Mouse (Mus musculus): Measurements from ENCODE around the gene Irf9. TPM values are rescaled to one million over a fixed set of nuclear protein-coding genes. Genes with fewer than 3 reads are reported as not detected.

Gene Irf9
- polyA plus RNA-seq, 1 experiment from 2014 or later: 10.8 TPM

DNA sequence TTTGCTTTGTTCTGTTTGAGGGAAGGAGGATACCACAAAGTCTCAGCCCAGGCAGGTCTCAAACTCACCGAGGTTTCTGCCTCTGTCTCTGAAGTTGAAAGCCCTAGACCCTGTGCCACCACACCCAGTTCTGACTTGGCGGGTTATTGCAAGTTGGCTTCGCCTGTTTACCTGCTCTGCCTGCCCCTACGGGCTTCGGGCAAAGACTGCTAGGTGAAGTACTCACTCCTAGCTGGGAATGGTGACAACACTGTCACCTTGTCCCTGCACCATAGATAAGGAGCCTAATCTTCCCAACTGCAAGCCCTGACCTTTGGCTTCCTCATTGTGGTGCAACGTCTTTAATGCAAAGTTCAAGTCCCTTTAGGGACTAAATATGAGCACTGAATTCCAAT, 17.8 kb upstream of the Irf9 start:
- H3K27me3 ChIP-seq (replicated peaks; ENCODE audit: control insufficient read depth, insufficient read depth, low read length): no peaks in the 10 kb centered on the region
- 51% methylated on average over 6 of the region's 6 CpGs for WGBS
- no peak overlapping the region for H3K27ac ChIP-seq (replicated peaks; ENCODE audit: low read depth, low read length)
- peaks cover 38% of the 10 kb centered on the region for H3K36me3 ChIP-seq (ENCODE audit: control insufficient read depth, insufficient read depth, low read length)
- H3K4me1 ChIP-seq (ENCODE audit: control insufficient read depth, insufficient read depth, low read length): peaks cover 6% of the 10 kb centered on the region
- no peak overlapping the region for H3K9ac ChIP-seq (ENCODE audit: low read depth, low read length)
- ATAC-seq (ENCODE audit: low read depth) (no peak), DNase-seq (ENCODE audit: low spot score) (no peak)
- H3K4me2 ChIP-seq (ENCODE audit: low read depth, low read length): peak overlapping the region; percentile 89; the same call in 1 of the 2 replicates
- no peaks in the 10 kb centered on the region for H3K9me3 ChIP-seq (ENCODE audit: control insufficient read depth, low read length)
- H3K4me3 ChIP-seq (ENCODE audit: low read depth, low read length): peak overlapping the region; percentile 52; the same call in 1 of the 2 replicates

DNA sequence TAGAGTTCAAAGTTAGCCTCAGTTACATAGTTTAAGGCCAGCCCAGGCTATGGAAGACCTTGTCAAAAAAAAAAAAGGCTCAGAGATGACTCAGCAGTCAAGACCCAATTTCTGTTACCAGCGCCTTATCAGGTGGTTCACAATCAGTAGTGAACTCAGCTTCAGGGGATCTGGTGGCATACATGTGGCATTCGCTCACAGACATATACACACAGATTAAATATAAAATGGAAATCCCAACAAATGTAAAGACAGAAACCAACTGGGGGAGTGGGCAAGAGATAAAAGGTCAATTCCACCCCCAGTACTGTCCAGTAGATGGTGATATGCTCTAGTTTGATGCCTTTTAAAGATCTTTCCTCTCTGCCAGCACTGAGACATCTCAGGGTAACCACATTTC, 17.2 kb upstream of the Irf9 start:
- H3K9me3 ChIP-seq (ENCODE audit: control insufficient read depth, low read length): no peaks in the 10 kb centered on the region
- H3K27ac ChIP-seq (replicated peaks; ENCODE audit: low read depth, low read length): no peak overlapping the region
- no peak overlapping the region for H3K4me2 ChIP-seq (ENCODE audit: low read depth, low read length)
- ATAC-seq (ENCODE audit: low read depth) (no peak), DNase-seq (ENCODE audit: low spot score) (no peak)
- peaks cover 6% of the 10 kb centered on the region for H3K4me1 ChIP-seq (ENCODE audit: control insufficient read depth, insufficient read depth, low read length)
- WGBS: 90% methylated on average over 2 of the region's 2 CpGs
- H3K4me3 ChIP-seq (ENCODE audit: low read depth, low read length): no peak overlapping the region
- no peaks in the 10 kb centered on the region for H3K27me3 ChIP-seq (replicated peaks; ENCODE audit: control insufficient read depth, insufficient read depth, low read length)
- no peak overlapping the region for H3K9ac ChIP-seq (ENCODE audit: low read depth, low read length)
- peaks cover 33% of the 10 kb centered on the region for H3K36me3 ChIP-seq (ENCODE audit: control insufficient read depth, insufficient read depth, low read length)

DNA sequence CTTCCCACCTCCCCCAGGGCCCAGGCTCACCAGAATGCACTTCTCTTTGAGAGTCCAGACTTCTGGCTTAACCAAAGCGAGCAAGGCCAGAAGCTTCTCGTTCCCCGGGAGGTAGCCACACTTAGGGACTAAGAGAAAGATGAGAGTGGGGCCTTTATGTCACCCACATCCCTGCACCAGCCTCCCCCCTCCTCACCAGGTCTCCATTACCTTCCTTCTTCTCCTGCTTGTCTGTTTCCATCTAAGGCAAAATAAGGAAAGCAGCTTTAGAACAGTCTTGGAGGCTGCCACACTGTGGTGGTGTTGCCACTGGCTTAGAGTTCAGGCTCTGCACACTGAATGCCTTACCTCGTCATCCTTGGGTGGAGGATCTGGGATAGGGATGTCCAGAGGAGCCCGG, 14.1 kb upstream of the Irf9 start:
- Histone ChIP-seq H3K27ac (replicated peaks; ENCODE audit: low read depth, low read length) (no peak overlapping the region), H3K4me2 (ENCODE audit: low read depth, low read length) (no peak overlapping the region), H3K4me1 (ENCODE audit: control insufficient read depth, insufficient read depth, low read length) (peaks cover 13% of the 10 kb centered on the region), H3K9me3 (ENCODE audit: control insufficient read depth, low read length) (no peaks in the 10 kb centered on the region), H3K27me3 (replicated peaks; ENCODE audit: control insufficient read depth, insufficient read depth, low read length) (no peaks in the 10 kb centered on the region), H3K4me3 (ENCODE audit: low read depth, low read length) (no peak overlapping the region), H3K9ac (ENCODE audit: low read depth, low read length) (no peak overlapping the region), H3K36me3 (ENCODE audit: control insufficient read depth, insufficient read depth, low read length) (peaks cover 26% of the 10 kb centered on the region)
- DNase-seq (ENCODE audit: low spot score): no peak
- ATAC-seq (ENCODE audit: low read depth): no peak
- 84% methylated on average over 5 of the region's 5 CpGs for WGBS

DNA sequence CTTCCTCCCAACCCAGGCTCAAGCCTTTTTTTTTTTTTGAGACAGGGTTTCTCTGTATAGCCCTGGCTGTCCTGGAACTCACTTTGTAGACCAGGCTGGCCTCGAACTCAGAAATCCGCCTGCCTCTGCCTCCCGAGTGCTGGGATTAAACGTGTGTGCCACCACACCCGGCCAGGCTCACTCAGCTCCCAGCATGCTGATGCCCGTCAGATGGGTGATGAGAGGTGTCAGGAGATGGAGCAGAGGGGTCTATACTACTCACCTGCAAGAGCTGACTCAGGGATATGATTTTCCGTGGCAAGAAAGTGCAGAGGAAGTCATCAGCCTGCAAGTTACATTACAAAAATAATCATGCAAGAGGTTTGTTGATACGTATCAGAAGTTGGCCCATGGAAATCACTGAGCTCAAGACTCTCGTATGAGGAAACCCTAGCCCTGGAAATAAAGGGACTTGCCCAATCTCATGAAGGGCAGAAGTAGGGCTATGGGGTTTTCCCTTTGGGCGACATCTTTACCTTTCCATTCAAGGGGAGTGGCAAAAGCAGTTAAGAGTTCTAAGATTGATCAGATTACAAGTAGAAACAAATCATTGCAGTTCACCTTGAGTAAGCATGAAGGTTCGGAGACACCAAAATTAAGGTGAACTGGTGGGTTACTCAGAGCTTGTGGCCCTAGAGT, 13.5 kb upstream of the Irf9 start:
- DNase-seq (ENCODE audit: low spot score): no peak
- ATAC-seq (ENCODE audit: low read depth): no peak
- Histone ChIP-seq H3K4me3 (ENCODE audit: low read depth, low read length) (peak overlapping the region; percentile 74), H3K4me1 (ENCODE audit: control insufficient read depth, insufficient read depth, low read length) (peaks cover 13% of the 10 kb centered on the region), H3K9me3 (ENCODE audit: control insufficient read depth, low read length) (no peaks in the 10 kb centered on the region), H3K27me3 (replicated peaks; ENCODE audit: control insufficient read depth, insufficient read depth, low read length) (no peaks in the 10 kb centered on the region), H3K27ac (replicated peaks; ENCODE audit: low read depth, low read length) (peak overlapping the region; percentile 81), H3K9ac (ENCODE audit: low read depth, low read length) (peak overlapping the region; percentile 74), H3K4me2 (ENCODE audit: low read depth, low read length) (peak overlapping the region; percentile 92), H3K36me3 (ENCODE audit: control insufficient read depth, insufficient read depth, low read length) (peaks cover 31% of the 10 kb centered on the region)
- WGBS: 83% methylated on average over 11 of the region's 11 CpGs

DNA sequence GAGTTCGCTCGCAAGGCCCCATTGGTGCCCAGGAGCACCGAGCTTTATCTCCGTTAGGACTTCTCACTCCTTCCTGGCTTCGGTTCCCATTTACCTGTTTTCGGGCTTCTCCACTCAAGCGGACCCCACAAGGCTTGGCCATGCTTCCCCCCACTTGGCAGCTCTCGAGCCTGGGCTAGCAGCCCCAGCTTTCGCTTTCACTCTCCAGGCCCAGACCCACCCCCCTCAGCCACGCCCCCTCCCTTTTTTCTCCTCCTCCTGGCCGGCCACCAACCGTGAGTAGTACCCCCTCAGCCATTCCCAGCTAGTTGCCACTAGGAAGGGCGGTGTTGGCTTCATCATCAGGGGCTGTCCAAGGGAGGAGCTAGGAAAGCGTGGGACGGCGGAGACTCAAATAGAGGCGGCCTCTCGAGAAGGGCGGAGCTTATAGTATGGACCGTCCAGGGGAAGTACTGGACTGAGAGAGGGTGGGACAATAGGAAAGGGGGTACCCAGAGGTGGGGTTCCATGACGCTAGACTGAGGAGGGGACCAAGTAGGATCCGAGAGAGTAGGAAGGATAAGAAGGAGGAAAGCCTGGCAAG, 12.5 kb upstream of the Irf9 start, which contains the start of gene Psme2:
TSS of gene Psme2 (minus strand) at position 366 of the 583 bp plus-strand sequence.
- WGBS: under 1% methylated on average over 22 of the region's 22 CpGs
- no peaks in the 10 kb centered on the region for H3K9me3 ChIP-seq (ENCODE audit: control insufficient read depth, low read length)
- H3K9ac ChIP-seq (ENCODE audit: low read depth, low read length): peak within 1 kb of the TSS; percentile 79
- DNase-seq (ENCODE audit: low spot score): peak; percentile 99
- peaks cover 41% of the 10 kb centered on the region for H3K36me3 ChIP-seq (ENCODE audit: control insufficient read depth, insufficient read depth, low read length)
- peak within 1 kb of the TSS; percentile 74 for H3K4me3 ChIP-seq (ENCODE audit: low read depth, low read length)
- H3K27ac ChIP-seq (replicated peaks; ENCODE audit: low read depth, low read length): peak within 1 kb of the TSS; percentile 96
- peaks cover 13% of the 10 kb centered on the region for H3K4me1 ChIP-seq (ENCODE audit: control insufficient read depth, insufficient read depth, low read length)
- H3K27me3 ChIP-seq (replicated peaks; ENCODE audit: control insufficient read depth, insufficient read depth, low read length): no peaks in the 10 kb centered on the region
- peak within 1 kb of the TSS; percentile 92 for H3K4me2 ChIP-seq (ENCODE audit: low read depth, low read length)
- ATAC-seq (ENCODE audit: low read depth): peak; percentile 96

DNA sequence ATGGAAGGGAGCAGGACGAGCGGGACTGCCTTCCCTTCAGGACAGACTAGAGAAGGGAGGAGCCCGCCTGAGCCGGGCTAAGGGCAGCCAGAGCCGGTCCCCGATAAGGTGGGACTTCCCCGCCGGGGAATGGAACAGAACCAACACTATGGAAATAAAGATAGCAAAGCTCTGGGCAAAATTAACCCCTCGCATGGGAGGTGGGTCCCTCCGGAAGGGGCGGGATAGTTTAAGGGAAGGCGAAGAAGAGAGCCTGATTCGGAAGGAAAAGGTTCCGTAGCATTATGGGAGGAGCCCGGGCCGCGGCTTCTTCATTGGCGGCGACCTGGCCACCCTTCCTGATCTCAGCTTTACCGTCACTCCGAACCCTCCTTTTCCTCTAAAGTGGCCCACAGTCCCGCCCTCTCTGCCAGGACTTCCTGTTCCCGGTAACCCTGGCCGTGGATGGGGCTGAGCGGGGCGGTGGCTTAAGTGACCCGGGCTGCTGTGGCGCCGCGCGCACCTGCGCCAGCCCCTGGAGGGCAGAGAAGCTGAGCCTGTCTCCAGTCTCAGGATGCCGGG, 12.0 kb upstream of the Irf9 start, which contains the start of gene Rnf31:
TSS of gene Rnf31 (plus strand) at position 378 of the 561 bp plus-strand sequence.
- ATAC-seq (ENCODE audit: low read depth): peak; percentile 93
- DNase-seq (ENCODE audit: low spot score): peak; percentile 97
- peaks cover 46% of the 10 kb centered on the region for H3K36me3 ChIP-seq (ENCODE audit: control insufficient read depth, insufficient read depth, low read length)
- H3K4me3 ChIP-seq (ENCODE audit: low read depth, low read length): peak within 1 kb of the TSS; percentile 74
- no peaks in the 10 kb centered on the region for H3K27me3 ChIP-seq (replicated peaks; ENCODE audit: control insufficient read depth, insufficient read depth, low read length)
- H3K9ac ChIP-seq (ENCODE audit: low read depth, low read length): peak within 1 kb of the TSS; percentile 79
- H3K4me1 ChIP-seq (ENCODE audit: control insufficient read depth, insufficient read depth, low read length): peaks cover 13% of the 10 kb centered on the region
- peak within 1 kb of the TSS; percentile 96 for H3K27ac ChIP-seq (replicated peaks; ENCODE audit: low read depth, low read length)
- no peaks in the 10 kb centered on the region for H3K9me3 ChIP-seq (ENCODE audit: control insufficient read depth, low read length)
- under 1% methylated on average over 29 of the region's 33 CpGs for WGBS
- H3K4me2 ChIP-seq (ENCODE audit: low read depth, low read length): peak within 1 kb of the TSS; percentile 92

DNA sequence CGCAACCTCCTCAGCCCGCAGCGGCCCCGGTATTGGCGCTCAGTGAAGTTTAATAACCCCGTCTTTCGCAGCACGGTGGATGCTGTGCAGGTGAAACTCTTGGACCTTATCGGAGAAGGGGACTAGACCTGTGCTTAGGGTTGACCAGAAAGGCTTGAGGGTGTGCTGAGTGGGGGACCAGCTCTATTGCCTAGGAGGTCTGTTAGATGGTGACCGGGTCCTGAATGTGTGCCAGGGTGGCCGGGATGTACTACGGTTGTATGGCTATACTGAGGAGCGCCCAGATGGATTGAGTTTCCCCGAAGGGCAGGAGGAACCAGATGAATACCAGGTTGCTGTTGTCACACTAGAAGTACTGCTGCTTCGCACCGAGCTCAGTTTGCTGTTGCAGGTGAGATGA, 11.1 kb upstream of the Irf9 start:
- Histone ChIP-seq H3K9ac (ENCODE audit: low read depth, low read length) (peak overlapping the region; percentile 79), H3K4me3 (ENCODE audit: low read depth, low read length) (peak overlapping the region; percentile 74), H3K4me2 (ENCODE audit: low read depth, low read length) (peak overlapping the region; percentile 92), H3K9me3 (ENCODE audit: control insufficient read depth, low read length) (no peaks in the 10 kb centered on the region), H3K27ac (replicated peaks; ENCODE audit: low read depth, low read length) (no peak overlapping the region; the same call in 1 of the 2 replicates), H3K36me3 (ENCODE audit: control insufficient read depth, insufficient read depth, low read length) (peaks cover 49% of the 10 kb centered on the region), H3K27me3 (replicated peaks; ENCODE audit: control insufficient read depth, insufficient read depth, low read length) (no peaks in the 10 kb centered on the region), H3K4me1 (ENCODE audit: control insufficient read depth, insufficient read depth, low read length) (peaks cover 13% of the 10 kb centered on the region)
- ATAC-seq (ENCODE audit: low read depth) (no peak), DNase-seq (ENCODE audit: low spot score) (no peak)
- 2% methylated on average over 16 of the region's 16 CpGs for WGBS

DNA sequence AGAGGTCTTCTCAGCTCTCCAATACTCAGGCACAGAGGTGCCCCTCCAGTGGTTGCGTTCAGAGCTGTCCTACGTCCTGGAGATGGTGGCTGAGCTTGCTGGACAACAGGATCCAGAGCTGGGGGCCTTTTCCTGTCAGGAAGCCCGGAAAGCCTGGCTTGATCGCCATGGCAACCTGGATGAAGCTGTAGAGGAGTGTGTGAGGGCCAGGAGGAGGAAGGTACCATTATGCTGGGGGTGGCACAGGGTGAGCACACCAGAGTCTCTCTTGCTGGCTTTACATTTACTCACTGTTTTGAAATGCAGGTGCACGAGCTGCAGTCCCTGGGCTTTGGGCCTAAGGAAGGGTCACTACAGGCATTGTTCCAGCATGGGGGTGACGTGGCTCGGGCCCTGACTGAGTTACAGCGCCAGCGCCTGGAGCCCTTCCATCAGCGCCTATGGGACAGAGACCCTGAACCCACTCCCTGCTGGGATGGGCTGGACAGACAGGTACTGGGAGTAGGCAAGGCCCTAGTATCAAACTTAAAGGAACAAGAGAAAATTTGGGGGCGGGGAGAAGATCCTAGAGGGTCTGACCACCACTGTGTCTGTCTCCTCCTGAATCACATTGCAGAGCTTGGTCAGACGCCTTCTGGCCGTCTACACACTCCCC, 7.2 kb upstream of the Irf9 start:
- Histone ChIP-seq H3K4me2 (ENCODE audit: low read depth, low read length) (no peak overlapping the region), H3K27ac (replicated peaks; ENCODE audit: low read depth, low read length) (no peak overlapping the region), H3K9ac (ENCODE audit: low read depth, low read length) (no peak overlapping the region), H3K4me1 (ENCODE audit: control insufficient read depth, insufficient read depth, low read length) (peaks cover 7% of the 10 kb centered on the region), H3K4me3 (ENCODE audit: low read depth, low read length) (no peak overlapping the region), H3K27me3 (replicated peaks; ENCODE audit: control insufficient read depth, insufficient read depth, low read length) (no peaks in the 10 kb centered on the region), H3K36me3 (ENCODE audit: control insufficient read depth, insufficient read depth, low read length) (peaks cover 65% of the 10 kb centered on the region), H3K9me3 (ENCODE audit: control insufficient read depth, low read length) (no peaks in the 10 kb centered on the region)
- DNase-seq (ENCODE audit: low spot score) (no peak), ATAC-seq (ENCODE audit: low read depth) (no peak)
- 84% methylated on average over 13 of the region's 13 CpGs for WGBS

Measured in embryonic facial prominence, embryonic 14.5 days (tissue).